Mouse (Mus musculus) ES-CJ7 (cell line): ENCODE data around the gene Ak2.

Experiments
- DNase-seq: peaks from one replicate; pipeline ENCODE4 v3.0.0; 2011; ENCODE audit warnings: low read depth, low spot score

Gene Ak2

DNA sequence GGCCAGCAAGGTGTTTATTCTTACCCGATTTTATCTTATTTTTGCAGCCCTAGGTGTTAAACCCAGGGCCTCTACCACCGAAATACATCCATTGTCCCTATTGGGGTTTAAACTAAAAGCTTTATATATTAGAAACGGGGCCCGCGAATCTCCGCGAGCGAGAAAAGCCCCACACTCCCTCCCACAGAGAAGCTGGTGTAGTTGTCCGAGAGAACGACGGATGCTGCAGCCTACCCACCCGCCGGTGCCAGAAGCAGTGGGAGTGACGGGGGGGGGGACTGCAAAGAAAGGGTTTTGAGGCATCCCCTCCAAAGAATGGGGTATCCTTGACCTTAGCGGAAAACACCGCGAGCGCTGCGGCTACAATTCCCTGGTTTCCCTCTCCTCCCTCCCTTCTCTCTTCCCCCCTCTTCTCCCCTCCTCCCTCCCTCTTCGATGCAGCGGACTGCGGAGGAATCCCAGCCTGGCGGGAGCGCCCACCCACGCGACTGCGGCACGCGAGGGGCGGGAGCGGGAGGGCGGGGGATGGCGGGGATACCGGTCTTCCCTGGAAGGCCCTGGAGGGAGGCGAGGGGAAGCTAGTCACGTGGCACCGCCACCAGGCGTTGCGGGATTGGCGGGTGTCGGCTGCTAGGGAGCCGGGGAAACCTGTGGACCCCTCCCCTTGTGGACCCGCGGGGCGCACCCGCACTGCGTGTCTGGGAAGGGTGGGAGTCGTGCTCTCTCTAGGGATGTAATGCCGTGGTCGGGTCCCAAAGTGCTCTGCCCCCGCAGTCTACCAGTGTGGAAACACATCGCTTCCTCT is 56.9 kb downstream of the Ak2 start:
- peak; percentile 86 for DNase-seq

- DNase-seq, result no peak
Measured at GRCm38 (mm10) chr4:129049306-129050011, 57.7 kb downstream of the Ak2 start.

GRCm38 (mm10) chr4:129050365-129050764 is 58.6 kb downstream of the Ak2 start:
- no peak for DNase-seq

GRCm38 (mm10) chr4:129050901-129051417 is 59.2 kb downstream of the Ak2 start:
- peak; percentile 50 for DNase-seq

- DNase-seq, result peak; percentile 84
Measured at GRCm38 (mm10) chr4:129051461-129052183, 59.9 kb downstream of the Ak2 start.

- no peak for DNase-seq
Measured at GRCm38 (mm10) chr4:129054757-129055156, 63.0 kb downstream of the Ak2 start.

DNA sequence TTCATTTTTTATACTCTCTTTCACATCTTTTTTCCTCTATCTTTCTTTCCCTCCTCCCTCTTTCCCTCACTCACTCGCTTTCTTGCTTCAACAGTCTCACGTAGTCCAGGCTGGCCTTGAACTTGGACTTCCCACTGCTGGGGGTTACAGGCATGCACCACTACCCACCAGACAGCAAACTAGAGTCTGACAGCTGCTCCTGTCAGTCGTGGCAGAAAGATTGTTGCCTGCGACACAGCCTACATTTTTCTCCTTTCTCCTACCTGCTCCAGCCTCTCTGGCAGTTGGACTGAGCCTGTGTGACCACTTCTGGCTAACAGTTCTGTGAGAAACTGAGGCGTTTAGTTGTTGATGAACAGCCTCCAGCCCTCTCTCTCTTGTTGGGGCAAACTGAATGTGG is 63.8 kb downstream of the Ak2 start:
- DNase-seq, result no peak

GRCm38 (mm10) chr4:129057533-129058206 is 65.9 kb downstream of the Ak2 start:
- peak; percentile 94 for DNase-seq

GRCm38 (mm10) chr4:129058207-129059092 is 66.7 kb downstream of the Ak2 start, which contains the start of gene Rnf19b:
Gene Rnf19b (plus strand): TSS chr4:129058271.
- peak; percentile 47 for DNase-seq

DNA sequence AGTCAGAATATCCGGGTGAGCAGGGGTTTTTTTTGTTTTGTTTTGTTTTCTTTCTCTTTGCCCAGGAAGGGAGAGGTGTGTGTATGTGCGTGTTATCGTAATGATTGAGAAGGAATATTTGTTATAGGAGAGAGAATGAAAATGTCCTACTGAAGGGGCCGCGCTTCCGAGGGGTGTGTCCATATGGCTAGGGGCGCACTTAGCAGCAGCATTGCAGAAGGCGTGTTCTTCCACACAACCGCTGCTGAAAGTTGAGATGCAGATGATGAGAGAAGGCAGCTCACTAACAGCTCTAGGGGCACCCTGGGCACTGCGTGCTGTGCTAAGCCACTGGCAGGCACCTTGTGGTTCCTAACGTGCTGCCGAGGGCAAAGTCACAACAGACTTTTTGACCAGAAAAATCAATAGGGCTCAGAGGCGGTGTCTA is 67.4 kb downstream of the Ak2 start:
- DNase-seq, result no peak

GRCm38 (mm10) chr4:129059922-129060321 is 68.2 kb downstream of the Ak2 start:
- no peak for DNase-seq
